Mouse (Mus musculus) adrenal gland (tissue): ENCODE data around the gene Mitf.

Experiments
- intact Hi-C: fragments of 180-260 bp; cut with DNase I; formaldehyde crosslinking; loops from one replicate; pipeline ENCODE4 v1.15.1; 2025

Mitf gene

GRCm38 (mm10) chr6:98023876-98024275 is 217.0 kb downstream of the Mitf start:
- intact Hi-C loops, result no loop called here

GRCm38 (mm10) chr6:98038513-98038912 is 231.7 kb downstream of the Mitf start:
- intact Hi-C loops, result no loop called here

- intact Hi-C loops, result no loop called here
Measured at GRCm38 (mm10) chr6:98041795-98042194, 234.9 kb downstream of the Mitf start.

- intact Hi-C loops, result no loop called here
Measured at GRCm38 (mm10) chr6:98046295-98047108, 239.7 kb downstream of the Mitf start.

GRCm38 (mm10) chr6:98047741-98048140 is 240.9 kb downstream of the Mitf start:
- intact Hi-C loops, result no loop called here

- intact Hi-C loops, result no loop called here
Measured at GRCm38 (mm10) chr6:98048671-98049438, 242.0 kb downstream of the Mitf start.

GRCm38 (mm10) chr6:98049551-98049950 is 242.7 kb downstream of the Mitf start:
- intact Hi-C loops, result no loop called here

- intact Hi-C loops, result no loop called here
Measured at GRCm38 (mm10) chr6:98061878-98062277, 255.0 kb downstream of the Mitf start.

- intact Hi-C loops, result no loop called here
Measured at GRCm38 (mm10) chr6:98064926-98065325, 258.1 kb downstream of the Mitf start.

- intact Hi-C loops, result no loop called here
Measured at GRCm38 (mm10) chr6:98066420-98066819, 259.6 kb downstream of the Mitf start.
